Mouse (Mus musculus) fibroblast of lung, adult 2 months (primary cell): Measurements from ENCODE around the gene Fcer1g.

Experiments used
- DNase-seq: peaks from one replicate; pipeline ENCODE4 v3.0.0-alpha.2; 2011; ENCODE audit warnings: low read depth

Fcer1g gene

DNA sequence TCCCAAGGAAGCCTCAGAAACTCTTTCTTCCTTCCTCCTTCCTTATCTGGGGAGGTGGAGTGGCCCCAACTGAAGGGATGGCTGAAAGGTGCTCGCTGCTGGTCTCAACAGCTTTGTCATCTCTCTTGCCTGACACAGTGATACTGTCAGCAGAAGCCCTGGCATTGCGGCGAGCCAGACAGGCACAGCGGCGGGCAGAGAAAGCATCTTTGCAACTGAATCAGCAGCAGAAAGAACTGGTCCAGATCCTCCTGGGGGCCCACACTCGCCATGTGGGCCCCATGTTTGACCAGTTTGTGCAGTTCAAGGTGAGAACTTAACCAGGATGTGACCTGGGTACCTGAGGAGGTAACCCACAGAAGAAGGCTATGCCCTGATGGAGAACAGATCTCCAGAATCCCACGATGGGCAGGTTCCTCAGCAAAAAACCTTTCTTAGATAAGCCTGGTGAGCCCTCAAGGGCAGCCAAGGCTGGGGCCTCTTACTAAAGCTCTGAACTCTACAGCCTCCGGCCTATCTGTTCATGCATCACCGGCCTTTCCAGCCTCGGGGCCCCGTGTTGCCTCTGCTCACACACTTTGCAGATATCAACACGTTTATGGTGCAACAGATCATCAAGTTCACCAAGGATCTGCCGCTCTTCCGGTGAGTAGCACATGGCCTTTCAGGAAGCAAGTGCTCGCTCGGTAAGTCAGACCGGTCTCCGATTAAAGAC lies 17.8 kb downstream of the Fcer1g start:
- DNase-seq: no peak

DNA sequence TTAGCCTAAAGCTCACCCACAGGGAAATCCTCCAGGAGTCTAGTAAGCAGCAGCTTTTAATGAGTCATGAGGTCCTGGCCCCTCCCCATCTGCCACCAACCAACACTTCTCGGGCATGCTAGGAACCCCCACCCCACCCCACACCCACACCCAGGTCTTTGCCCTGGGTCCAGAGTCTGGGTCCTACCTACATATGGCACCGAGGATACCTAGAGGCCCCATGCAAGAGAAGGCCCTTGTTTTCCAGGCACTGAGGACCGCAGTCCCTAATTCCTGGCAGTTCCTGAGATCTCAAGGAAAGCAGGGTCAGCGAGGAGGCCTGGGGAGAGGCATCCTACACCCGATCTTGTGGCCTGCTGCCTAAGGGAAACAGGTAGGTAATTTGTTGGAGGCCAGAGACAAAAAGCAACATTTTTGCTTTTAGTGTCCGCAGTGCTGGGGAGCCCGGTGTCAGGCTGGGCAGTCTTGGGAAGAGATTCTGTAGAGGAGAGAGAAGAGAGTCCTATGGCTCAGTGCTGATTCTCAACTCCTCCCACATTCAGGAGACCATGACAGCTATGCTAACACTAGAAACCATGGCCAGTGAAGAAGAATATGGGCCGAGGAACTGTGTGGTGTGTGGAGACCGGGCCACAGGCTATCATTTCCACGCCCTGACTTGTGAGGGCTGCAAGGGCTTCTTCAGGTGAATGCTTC lies 20.2 kb downstream of the Fcer1g start, which contains the start of gene Nr1i3:
TSS of gene Nr1i3 (plus strand) at position 170 of the 696 bp plus-strand sequence.
- no peak for DNase-seq

DNA sequence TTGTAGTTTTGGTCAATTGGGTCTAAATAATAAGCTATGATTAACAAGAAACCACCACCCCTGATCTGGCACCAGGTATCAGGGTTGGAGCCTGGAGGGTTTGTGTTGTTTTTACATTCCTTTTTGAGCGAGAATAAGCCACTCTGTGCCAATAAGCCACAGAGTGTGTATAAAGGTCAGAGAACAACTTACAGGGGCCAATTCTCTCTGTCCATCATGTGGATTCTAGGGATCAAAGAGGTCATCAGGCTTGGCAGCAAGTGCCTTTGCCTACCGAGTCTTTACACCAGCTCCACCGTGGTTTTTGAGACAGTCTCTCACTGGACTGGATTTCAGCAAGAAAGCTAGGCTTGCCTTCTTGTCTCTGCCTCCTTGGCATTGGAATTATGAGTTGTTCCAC lies 21.3 kb downstream of the Fcer1g start:
- no peak for DNase-seq

DNA sequence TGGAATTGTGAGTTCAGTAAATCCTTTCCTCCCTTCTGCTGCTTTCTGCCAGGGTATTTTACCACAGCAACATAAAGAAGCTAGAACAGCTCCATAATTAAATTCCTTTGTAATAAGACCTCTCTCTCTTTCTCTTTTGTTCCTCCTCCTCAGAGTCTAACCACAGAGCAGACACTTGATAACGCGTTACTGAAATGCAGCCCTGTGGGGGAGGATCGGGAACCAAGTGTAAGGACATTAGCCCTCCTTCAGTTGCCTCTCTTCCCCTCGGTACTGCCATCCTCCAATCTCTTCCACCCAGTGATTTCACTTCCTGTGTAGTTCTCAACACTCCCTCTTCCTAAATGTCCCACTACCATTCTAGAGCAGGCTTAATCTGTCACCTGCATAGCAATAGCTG lies 24.8 kb downstream of the Fcer1g start:
- no peak for DNase-seq

DNA sequence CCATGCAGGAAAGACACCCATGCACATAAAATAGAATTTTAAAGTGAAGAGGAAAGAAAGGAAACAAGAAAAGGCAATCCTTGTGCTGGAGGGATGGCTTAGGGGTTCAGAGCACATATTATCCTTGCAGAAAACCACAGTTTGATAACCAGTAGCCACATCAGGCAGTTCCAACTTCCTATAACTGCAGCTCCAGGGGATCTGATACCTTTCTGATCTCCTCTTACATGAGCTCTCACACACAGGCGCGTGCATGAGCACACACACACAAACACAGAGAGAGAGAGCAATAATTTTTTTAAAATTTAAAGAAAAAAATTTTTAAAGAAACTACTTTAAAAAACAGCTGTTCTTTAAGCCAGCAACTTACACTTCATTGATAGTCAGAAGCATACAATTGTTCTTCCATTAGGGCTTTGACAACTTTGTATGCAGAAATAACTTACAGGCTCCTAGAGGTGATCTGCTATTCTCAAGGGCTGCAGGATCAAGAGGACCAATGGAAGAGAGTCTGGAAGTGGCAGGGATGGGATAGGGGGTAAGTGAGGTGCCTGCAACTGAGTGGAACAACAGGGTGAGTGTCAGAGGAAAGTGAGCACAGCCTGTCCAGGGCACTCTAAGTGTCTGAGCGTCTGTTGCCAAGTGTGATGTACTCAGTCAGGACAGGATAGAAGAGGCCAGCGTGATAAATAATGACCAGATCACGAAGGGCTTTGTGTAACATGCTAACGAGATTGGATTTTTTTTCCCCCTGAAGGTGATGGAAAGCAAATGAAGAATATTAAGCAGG lies 28.3 kb downstream of the Fcer1g start:
- DNase-seq: no peak

DNA sequence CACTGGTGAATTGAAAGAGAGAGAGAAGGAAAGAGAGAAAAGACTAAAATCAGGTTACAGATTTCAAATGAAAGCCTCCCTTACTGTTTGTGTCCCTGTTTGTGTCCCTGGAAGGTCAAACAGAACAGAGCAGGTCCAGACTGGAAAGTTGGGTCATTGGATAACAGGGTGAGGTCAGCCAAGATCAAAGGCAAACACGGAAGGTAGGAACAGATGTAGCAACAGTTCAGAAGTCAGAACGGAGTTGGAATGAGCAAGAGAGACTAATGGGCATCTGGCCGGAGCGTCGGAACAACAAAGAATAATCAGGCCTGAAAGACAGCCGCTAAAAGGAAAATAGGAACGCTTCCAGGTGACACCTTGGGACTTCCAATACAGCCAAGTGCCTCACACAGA lies 29.9 kb downstream of the Fcer1g start:
- DNase-seq: no peak

DNA sequence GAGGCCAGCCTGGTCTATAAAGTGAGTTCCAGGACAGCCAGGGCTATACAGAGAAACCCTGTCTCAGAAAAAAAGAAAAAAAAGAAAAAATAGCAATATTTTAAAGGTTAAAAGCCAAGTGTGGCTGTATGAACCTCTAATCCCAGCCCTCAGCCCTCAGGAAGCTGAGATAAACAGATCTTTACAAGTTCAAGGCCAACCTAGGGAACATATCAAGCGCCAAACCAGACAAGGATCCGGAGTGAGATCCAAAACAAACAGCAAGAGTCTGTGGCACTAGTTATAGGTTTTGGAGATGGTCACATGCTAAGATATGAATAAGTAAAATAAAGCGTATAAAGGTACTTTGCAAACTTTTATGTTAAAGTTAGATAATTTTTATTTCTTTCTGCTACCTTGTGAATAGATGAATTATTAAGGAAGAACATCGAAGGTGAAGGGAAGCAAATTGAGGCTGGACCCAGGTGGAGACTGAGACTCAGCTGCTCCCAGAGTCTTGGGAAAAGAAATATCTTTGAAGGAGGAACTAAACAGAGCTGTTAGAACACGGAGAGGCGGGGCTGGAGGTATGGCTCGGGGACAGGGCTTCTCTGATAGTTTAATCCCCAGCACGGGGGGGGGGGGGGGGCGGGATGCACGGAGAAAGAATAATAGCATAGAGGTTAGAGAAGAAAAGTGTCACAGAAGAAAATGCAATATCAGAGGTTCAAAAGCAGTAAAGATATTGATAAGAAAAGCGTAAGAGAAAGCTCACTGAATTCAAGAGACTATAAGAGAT lies 30.5 kb downstream of the Fcer1g start:
- no peak for DNase-seq

DNA sequence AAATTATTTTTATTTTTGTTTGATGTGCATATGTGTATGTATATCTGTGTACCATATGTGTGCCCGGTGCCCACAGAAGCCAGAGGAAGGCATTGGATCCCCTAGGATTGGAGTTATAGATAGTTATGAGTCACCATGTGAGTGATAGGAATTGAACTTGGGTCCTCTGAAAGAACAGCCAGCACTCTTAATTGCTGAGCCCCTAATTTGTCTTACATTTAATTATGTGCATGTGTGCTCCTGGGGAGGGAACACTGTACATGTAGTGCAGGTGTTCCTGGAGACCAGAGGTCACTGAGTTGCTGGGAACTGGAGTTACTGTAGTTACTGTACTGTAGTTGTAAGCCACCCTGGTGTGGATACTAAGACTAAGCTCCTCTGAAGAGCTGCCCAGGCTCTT lies 33.4 kb downstream of the Fcer1g start:
- no peak for DNase-seq

DNA sequence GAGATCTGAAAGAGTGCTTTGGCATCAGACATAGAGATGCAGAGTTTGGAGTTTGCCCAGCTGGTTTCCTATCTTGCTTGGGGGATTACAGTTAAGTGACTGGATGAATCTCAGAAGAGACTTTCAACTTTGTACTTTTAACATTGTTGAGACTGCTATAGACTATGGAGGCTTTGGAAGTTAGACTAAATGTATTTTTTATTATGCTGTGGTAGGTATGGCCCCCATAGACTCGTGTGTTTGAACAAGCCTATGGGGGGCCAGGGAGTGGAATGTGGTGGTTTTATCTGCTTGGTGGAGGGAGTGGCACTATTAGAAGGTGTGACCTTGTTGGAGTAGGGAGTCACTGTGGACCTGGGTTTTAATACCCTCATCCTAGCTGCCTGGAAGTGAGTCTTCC lies 34.6 kb downstream of the Fcer1g start:
- DNase-seq: no peak

DNA sequence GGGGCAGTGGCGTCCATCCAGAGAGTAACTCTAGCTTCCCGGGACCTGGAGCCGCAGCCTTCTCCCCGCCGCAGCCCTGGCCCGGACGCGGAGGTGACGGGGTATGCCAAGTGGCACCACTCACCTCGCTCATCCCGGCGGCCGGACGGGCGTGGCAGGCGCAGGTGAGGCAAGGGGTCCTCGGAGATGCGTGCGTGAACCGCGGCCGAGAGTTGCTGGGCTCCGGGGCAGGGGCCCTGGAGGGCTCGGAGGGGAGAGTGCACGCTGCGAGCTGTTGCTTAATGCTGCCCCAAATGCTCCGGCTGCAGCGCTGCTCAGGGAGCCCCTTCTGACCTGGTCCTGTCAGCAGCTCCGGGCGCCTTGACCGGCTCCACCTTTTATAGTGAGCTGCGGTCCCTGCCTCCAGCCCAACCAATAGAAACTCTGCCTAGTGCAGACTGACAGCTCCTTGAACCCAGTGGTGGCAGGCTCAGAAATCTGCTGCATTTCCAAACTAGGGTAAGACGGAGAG lies 38.2 kb downstream of the Fcer1g start, which contains the start of gene Pcp4l1:
TSS of gene Pcp4l1 (minus strand) at position 382 of the 511 bp plus-strand sequence.
- DNase-seq: no peak

DNA sequence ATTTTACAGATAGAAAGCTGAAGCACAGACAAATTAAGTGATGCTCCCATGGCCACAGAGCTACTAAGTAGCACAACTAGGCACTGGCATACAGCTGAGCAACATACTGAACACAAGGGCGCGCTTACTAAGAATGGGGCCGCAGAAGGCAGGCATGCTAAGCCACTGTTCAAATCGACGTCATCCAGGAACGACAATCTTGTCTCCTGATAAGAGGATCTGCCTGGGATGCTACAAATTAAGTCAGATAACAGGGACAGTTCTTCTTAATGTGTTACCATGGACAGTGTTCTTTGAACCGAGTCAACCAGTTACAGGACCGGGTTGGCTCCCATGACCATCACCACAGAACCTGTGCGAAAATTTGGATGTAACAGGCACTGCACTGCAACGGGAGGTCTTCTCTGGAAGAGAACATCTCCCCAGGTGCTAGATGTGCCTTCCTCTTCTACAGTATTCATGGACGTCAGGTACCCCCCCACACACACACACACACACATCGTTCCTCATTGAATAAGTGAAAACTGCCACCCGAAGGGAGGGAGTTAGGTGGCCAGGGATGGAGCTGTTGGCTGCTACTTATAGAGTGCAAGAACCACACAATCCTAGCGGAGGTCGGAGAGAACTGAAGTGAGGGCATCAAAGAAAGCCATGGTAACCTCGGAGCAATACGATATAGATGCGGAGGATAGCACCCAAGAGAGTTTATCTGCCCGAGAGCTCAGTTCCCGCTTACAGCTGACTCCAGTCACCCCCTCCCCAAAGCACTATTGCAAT lies 38.9 kb downstream of the Fcer1g start:
- no peak for DNase-seq

DNA sequence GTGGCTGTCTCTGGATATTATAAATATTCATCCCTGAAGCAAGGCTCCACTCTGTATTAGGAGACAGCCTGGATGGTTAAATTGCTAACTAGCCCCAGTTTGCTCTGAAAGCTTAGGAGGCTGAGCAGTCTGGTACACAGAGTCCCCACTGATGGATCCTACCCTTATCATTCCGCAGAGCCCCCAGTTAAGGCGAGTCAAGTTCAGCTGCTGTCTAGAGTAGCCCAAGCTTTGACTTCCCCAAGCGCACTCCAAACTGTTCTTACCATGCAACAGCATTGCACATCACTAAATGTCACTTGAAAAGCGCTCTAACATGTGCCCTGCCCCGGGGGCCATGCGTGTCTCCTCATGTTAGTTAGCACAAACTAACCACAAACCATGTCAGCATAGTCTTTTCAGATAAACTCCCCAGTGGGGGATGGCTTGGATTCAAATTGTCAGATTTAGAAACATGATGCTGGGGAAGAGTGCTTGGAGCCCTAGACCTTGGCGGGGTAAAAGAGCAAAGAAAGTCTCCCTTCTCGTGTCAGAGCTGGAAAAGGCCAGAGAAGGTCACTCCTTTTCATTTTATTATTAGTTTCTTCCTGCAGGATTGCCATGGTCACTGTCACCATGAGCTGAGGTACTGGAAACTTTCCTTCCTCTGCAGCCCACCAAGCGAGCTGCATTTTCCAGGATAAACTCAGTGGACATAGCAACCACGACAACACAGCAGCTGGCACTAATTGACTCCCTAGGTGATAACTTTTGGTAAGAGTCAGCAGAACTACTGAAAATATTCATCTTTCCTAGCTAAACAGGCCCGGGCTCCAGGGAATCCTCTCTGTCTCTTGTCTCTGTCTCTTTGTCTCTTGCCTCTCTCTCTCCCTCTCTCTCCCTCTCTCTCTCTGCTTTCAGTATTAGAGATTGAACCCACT lies 40.0 kb downstream of the Fcer1g start:
- no peak for DNase-seq

DNA sequence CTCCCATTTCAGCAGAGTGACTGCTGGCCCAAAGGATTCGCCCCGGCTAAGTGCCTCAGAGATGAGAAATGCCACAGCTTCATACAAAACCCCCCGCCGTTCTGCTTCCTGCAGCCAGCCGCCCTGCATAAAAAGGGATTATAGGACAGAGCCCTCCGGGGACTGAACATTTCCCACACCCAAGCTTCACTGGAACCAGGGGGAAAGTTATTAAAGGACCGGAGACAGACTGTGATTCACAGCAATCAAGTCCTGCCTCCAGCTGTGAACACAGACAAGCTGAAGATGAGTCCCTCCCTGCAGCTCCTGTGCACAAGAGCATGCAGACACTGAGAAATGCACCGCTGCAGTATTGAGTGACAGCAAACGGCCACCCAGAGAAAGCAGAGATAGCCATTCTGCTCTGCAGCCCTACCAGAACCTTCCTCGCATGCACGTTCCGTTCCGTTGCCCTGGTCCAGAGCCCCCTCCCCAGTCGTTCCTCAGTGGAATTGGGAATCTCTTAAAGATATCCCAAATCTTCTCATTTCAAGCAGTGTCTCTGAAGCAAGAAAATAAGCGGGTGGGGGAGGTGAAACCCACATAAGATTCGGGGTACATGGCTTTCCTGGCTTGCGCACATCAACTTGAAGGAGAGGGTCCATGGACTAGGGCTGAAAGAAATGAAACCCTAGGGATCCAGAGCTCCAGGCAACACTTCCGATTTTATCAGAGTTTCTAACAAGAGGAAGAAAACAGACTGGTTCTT lies 40.9 kb downstream of the Fcer1g start:
- no peak for DNase-seq

DNA sequence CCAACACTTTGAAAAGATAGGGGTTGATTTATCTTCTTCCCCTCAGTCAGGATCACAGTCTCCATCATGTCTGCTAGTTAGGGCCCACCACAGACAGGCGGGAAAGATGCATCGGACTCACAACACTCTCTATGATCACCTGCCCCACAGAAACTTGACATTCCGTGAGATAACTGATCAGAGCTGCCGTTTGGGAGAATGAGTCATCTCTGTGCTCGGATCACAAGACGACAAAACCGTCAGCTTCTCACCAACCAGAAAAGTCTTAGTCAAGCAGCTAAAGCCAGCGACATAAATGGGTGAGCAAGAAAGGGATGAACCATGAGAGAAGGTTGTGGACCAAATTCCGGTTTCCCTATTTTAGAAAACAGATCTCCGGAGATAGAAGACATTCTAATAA lies 41.9 kb downstream of the Fcer1g start:
- no peak for DNase-seq

DNA sequence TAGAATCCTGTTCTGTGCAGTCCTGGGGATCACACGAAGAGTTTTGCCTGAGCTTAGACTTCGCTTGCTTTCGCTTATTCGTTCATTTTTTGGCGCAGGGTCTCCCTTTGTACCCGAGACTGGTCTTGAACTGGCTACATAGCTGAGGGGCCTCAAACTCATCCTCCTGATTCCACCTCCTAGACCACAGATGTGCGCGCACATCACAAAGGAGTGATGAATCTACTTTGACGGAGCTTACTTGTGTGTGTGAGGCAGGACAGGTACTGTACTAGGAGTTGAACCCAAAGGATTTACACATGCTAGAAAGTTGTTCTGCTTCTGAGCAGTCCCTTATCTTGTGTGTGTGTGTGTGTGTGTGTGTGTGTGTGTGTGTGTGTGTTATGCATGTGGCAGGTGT lies 43.3 kb downstream of the Fcer1g start:
- DNase-seq: no peak

DNA sequence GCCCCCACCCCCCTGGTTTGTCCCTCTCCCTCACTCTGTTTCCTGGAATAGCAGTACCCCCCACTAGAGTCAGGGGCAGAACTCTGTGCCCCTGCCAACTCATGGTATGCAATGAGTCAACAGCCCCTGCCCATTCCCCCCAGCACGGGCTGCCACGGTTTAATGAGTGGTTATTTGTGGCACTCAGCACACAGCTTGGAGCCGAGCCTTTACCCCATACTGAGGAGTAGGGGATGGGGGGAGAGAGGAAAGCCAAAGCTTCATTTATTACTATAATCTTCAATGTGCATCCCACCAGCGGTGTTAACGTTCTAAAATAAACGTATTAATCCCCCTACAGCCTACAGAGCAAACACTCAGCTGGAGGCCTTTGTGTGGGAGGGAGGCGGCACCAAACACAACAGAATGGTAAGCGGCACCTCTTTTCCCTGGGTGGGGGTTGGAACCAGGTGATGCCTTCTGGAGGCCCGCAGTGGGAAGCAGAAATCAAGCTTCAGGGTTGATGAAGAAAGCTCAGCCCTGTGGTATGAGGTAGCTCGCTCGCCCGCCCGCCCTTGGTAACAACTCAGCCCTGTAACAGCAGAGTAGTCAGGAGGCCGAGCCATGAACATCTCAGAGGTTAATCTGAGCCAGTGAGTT lies 44.6 kb downstream of the Fcer1g start:
- no peak for DNase-seq

DNA sequence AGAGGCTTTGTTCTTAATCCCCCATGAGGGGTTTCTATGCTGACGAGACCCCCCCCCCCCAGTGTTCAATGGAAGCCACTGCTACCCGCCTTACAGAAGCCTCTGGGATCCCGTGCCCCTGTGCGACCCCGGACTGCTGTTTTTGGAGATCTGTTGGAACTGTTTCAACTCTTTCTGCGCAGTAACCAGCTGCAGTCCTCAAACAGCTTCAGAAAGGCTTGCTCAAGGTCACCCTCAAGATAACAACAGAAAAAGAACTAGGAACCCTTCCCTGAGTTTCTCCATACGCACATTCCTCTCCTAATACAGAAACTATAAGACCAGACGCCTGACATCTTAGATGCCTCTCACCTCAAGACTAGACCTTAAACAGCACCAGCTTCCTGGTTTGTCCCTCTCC lies 45.1 kb downstream of the Fcer1g start:
- DNase-seq: no peak

DNA sequence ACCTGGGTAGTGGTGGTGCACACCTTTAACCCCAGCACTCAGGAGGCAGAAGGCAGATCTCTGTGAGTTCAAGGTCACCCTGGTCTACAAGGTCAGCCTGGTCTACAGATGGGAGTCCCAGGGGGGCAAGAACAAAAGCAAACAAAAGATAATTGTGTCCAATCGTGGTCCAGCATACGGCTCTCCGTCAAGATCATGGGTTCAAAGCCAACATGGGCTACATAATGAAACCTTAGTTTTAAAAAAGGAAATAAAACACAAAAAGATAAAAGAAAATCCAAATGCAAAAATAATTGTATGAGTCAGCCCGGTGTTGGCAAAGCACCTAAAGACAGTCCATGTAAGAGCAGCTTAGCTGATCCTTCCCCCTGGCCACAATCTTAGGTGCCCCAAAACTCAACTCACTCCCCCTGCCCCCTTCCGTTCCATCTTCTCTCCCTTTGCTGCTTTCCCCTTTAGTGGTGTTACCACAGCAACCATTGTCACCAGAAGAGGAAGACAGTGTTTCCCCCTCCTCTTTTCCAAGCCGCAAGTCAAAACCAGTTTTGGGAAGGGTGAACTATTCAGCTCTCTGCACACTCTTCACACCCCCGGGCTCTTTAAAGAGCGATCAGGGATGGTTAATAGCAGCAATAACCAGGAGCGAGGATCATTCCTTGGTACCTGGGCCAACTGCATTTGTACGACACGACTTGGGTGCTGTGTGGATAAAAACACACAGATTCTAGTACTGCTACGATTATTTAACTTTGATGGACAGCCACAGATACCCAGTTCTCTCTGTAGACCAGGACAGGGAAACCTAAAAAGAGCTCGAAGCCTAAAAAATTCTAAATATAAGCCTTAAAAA lies 46.1 kb downstream of the Fcer1g start:
- DNase-seq: no peak
